Mouse (Mus musculus) kidney, embryonic 16.5 days (tissue): ENCODE measurements around the gene Lce1k. TPM values are rescaled to one million over a fixed set of nuclear protein-coding genes. Genes with fewer than 3 reads are reported as not detected.

ENCODE experiments used
- polyA plus RNA-seq: library from polyadenylated mRNA; unstranded; fragments of >200 nt; fragmentation: Nextera tagmentation; extraction: Ambion mirVana; gene quantifications from 2 replicates; pipeline ENCODE4 v1.2.1, GENCODE M21; 2015

The Lce1k gene
- polyA plus RNA-seq, 1 experiment from 2014 or later, result not detected

Other genes with a start within 250 kb of the Lce1k start
- gene Ivl, start 234.2 kb downstream of the Lce1k start, polyA plus RNA-seq, result 0.64 and 1.4 TPM in 2 replicates
- gene Smcp, start 218.9 kb downstream of the Lce1k start, polyA plus RNA-seq, result not detected in 2 replicates
- not detected in 2 replicates for gene 2210017I01Rik, start 200.4 kb downstream of the Lce1k start, polyA plus RNA-seq
- not detected in 2 replicates for gene Lce6a, start 186.2 kb downstream of the Lce1k start, polyA plus RNA-seq
- gene Lce1a1, start 159.6 kb downstream of the Lce1k start, polyA plus RNA-seq, result not detected in 2 replicates
- not detected in 2 replicates for gene Lce1b, start 151.0 kb downstream of the Lce1k start, polyA plus RNA-seq
- not detected in 2 replicates for gene Lce1a2, start 137.6 kb downstream of the Lce1k start, polyA plus RNA-seq
- gene Lce1c, start 128.6 kb downstream of the Lce1k start, polyA plus RNA-seq, result not detected in 2 replicates
- gene Lce1d, start 120.7 kb downstream of the Lce1k start, polyA plus RNA-seq, result not detected in 2 replicates
- gene Lce1e, start 98.8 kb downstream of the Lce1k start, polyA plus RNA-seq, result not detected in 2 replicates
- not detected in 2 replicates for gene Lce1f, start 87.5 kb downstream of the Lce1k start, polyA plus RNA-seq
- gene Gm38119, start 68.8 kb downstream of the Lce1k start, polyA plus RNA-seq, result not detected in 2 replicates
- gene Lce1g, start 55.6 kb downstream of the Lce1k start, polyA plus RNA-seq, result 0.17 TPM in 1 of 2 replicates, not detected in the other
- not detected in 2 replicates for gene Lce1h, start 42.8 kb downstream of the Lce1k start, polyA plus RNA-seq
- gene Lce1i, start 29.0 kb downstream of the Lce1k start, polyA plus RNA-seq, result not detected in 2 replicates
- gene Lce1j, start 17.4 kb downstream of the Lce1k start, polyA plus RNA-seq, result not detected in 2 replicates
- gene Kprp, start 19.4 kb upstream of the Lce1k start, polyA plus RNA-seq, result 0.07 TPM in 1 of 2 replicates, not detected in the other
- gene Lce1l, start 43.4 kb upstream of the Lce1k start, polyA plus RNA-seq, result not detected in 2 replicates
- not detected in 2 replicates for gene 2310050C09Rik, start 62.3 kb upstream of the Lce1k start, polyA plus RNA-seq
- not detected in 2 replicates for gene Lce3a, start 118.3 kb upstream of the Lce1k start, polyA plus RNA-seq
- gene Lce3b, start 125.1 kb upstream of the Lce1k start, polyA plus RNA-seq, result not detected in 2 replicates
- gene Lce3c, start 136.6 kb upstream of the Lce1k start, polyA plus RNA-seq, result not detected in 2 replicates
- gene Lce3d, start 149.5 kb upstream of the Lce1k start, polyA plus RNA-seq, result not detected in 2 replicates
- not detected in 2 replicates for gene Lce3e, start 159.2 kb upstream of the Lce1k start, polyA plus RNA-seq
- gene Lce3f, start 184.3 kb upstream of the Lce1k start, polyA plus RNA-seq, result not detected in 2 replicates
- gene Crct1, start 207.8 kb upstream of the Lce1k start, polyA plus RNA-seq, result 0.39 and 0.42 TPM in 2 replicates
- gene Lce1m, start 211.2 kb upstream of the Lce1k start, polyA plus RNA-seq, result not detected in 2 replicates